Mouse (Mus musculus): ENCODE results near the gene Arl5a. TPM values are rescaled to one million over a fixed set of nuclear protein-coding genes. Genes with fewer than 3 reads are reported as not detected.
A peak's percentile ranks its signal among the peaks of the same experiment; 100 is the strongest.

Gene Arl5a
- 10 to 100 TPM; 63.0 to 64.2 TPM for total RNA-seq (2021)

DNA sequence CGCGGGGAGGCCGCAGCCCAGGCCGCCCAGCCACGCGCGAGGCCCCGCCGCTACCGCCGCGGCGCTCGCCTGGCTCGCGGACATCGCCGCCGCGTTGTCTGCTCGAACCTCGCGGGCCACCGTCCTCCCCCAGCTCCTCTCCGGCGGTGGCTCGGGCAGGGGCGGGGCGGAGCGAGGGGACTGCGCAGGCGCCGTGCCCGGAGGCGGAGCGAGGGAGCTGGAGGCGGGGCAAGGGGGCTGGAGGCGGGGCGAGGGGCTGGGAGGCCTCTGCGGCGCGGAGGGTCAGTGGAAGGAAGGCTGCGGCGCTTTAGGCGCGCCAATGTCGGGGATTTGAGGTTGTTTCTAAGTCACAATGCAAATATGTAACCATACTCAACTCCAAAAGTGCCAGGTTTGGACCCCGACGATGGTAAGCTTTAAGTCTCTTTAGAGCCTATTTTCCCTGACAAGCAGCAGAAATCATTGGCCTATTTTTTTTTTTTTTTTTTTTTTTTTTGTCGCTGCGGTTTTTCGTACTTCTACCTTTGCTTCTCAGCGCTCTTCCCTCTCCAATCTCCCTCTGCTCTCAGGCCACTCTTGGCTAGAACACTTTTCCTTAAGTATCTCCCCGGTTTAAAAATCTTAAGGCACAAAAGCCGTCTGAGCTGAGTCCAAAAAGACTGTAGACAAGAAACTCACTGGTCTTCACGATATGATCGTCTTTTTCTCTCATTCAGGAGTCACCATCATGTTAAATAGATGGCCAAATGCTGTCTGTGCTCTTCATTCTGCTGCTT, at the start of gene Arl5a:
Arl5a (minus strand) TSS at position 155 of the 776 bp plus-strand sequence.
- DNase-seq (ENCODE audit: low spot score in 2 of 2): peak; percentile 95
- intact Hi-C loops (cut with DNase I): loop anchor here (5.0 kb wide), 1 partner anchor 167 kb away; no protein-coding TSS in a partner anchor

DNA sequence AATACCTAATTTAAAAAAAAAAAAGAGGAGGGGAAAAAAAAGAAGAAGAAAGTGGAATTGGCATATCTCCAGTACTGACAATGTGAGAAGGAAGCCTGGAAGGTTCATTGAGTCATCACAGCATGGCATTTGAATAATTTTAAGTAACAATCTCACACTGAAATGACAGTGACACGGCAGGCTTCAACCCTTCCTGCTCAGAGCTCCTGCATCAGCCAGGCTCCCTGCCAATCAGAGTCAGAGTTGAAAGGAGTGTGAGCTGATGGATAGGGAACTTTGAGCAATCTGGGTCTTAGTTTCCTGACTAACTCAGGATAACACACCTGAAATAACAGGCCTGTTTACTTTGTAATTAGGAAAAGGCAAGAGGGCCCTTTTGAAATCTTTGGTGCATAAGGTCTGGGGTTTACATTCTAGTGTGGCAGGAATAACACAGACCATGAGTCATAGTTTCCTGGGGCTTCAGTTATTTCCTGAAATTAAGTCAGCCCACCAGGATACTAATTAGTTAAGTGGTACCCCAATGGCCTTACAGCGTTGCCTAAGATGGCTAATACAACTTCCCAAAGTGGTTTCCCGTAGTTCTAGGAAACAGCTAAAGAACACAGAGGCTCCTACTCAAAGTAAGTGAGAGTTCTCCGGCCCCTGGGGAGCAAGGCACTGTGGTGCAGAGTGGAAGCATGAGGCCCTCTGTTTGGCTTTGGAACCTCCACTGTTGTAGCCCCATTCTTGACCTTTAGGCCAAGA, 47.0 kb upstream of the Arl5a start:
- no peak for DNase-seq (ENCODE audit: low spot score in 2 of 2)
- intact Hi-C loops (cut with DNase I): no loop called here

DNA sequence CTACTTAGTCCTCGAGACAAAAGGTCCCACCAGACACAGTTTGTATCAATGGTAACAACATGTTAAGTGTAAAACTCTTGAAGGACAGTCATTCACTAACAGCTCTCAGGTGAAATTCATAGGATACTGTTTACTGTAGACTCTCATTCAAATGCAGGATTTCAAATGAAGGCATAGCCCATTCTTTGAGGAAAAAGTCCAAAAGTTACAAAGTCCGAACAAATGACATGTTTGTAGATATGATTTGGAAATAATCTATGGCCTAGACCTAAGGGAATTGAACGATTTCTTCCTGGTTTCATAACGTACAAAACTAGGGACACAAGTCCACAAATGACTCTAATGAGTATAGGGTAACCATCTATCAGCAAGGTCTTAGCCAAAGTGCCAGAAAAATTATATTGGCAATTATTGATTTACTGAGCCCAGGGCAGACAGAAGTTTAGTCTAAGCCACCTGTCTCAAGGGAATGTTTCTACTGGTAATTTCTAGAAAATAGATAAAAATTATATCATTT, 45.4 kb upstream of the Arl5a start:
- intact Hi-C loops (cut with DNase I): no loop called here
- no peak for DNase-seq (ENCODE audit: low spot score in 2 of 2)

DNA sequence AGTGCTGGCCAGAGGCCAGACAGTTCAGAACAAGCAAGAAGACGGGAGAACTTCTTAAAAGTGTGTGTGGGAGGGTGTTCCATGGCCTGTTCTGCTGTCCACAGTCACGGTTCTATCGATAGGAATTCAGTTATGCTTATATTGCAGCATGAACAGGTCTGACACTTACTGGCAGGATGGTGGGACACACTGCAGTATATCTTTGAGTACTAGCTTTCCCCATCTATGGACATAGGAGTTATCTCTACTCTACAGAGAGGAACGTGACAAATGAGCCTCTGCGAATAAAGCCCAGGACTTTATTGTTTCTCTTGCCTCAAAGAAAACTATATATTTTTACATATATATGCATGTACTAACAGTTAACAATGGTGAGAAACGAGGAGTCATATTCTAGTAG, 42.9 kb upstream of the Arl5a start:
- no peak for DNase-seq (ENCODE audit: low spot score in 2 of 2)
- intact Hi-C loops (cut with DNase I): no loop called here

DNA sequence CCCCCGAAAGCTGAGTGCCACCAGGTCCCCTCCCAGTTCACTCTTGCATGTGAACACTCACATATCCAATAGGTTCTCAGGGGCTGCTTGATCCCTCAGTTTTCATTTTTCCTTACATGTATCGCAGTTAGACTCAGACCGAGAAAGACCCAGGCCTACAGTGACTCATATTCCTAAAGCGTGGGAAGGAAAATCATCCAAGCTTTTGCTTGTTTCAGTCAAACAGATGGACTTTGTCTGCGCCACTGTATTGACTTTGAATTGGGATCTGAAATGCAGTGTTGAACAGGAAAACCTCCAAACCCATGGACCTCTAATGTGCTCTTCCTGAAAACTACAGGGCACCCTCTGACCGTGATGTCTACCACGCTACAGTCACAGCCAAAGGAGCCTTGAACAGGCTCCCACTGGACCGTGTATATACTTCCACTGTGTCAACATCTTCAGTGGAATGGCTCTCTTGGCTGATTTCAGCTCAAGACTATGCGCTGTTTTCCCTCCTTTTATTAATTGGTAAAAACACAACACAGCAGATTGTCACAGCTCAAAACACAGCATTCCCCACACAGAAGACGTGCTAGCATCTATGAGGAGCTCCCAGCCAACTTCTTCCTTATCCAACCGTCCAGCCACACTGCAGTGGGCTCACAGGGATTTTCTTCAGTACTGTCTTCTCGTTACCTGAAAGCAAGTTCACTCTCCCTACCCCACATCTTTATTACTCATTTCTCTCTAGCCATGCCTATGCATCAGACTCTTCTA, 36.7 kb upstream of the Arl5a start:
- intact Hi-C loops (cut with DNase I): no loop called here
- peak; percentile 13 to 65 for DNase-seq (ENCODE audit: low spot score in 2 of 2)

DNA sequence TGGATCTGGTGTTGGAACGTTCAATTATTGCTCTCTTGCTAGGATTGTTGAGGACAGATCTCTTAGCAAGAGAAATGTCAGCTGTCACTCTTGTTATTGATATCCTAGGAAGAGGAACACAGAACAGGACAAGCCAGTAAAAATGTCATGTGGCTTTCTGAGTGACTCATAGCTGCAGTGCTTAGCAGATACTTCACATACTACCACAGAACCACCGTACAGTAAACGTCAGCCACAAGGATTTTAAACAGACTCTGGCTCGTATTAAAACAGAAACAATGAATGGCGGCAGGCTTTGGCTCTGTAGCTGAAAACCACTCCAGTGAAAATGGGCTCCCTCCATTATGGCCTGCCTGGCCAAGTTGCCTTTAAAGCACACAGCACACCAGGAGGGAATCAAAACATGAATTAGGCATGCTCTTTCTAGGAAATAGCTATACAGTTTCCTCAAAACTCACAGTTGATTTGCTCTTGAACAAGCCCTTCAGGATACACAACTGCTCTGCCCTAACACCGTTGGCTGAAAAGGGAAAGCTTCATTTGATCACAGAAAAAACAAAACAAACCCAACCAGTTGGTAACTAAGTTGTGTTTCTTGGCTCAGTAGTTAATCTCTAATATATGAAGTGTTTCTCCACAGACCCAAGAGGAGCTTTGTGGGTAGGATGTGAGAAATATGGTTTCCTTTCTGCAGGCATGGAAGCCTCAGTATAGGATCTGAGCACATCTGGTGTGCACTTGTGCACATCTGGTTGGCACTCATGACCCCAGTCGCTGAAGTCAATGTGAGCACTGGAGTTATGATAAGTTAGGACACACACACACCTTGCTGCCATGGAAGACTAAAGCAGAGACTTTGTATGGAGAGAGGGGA, 31.1 kb upstream of the Arl5a start:
- no peak for DNase-seq (ENCODE audit: low spot score in 2 of 2)
- intact Hi-C loops (cut with DNase I): no loop called here

DNA sequence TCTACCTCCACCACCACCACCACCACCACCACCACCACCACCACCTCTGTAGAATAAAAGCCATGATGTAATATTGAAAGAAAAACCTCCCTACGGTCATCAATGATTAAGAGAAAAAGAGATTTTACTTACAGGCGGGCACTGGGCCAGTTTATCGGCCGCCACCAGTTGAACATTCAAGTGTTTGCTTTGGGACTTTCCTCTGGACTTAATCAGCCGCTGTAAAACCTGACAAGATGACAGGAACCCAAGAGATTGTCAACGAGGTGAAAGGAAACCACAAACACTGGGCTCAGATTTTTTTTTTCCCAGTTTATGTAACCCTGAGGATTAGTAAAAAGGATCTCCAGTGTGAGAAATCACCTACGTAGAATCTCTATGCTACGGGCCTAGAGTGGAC, 25.1 kb upstream of the Arl5a start:
- no peak for DNase-seq (ENCODE audit: low spot score in 2 of 2)
- intact Hi-C loops (cut with DNase I): no loop called here

DNA sequence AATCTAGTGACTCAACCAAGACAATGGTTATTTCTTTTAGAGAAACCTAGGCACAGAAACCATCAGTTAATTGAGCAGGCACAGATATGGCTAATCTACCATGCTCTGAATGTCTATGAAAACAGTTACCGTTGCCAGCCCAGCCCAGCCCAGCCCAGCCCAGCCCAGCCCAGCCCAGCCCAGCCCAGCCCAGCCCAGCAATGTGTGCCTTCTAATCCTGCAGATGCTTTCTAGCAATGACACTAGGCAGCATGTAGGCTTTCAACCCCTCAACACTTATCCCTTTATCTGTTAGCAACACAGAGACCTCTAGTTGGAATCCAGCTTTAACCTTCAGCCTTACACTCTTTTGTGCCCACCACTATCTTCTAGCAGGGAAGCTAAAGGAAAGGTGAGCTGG, 24.2 kb upstream of the Arl5a start:
- DNase-seq (ENCODE audit: low spot score in 2 of 2): no peak
- intact Hi-C loops (cut with DNase I): no loop called here

DNA sequence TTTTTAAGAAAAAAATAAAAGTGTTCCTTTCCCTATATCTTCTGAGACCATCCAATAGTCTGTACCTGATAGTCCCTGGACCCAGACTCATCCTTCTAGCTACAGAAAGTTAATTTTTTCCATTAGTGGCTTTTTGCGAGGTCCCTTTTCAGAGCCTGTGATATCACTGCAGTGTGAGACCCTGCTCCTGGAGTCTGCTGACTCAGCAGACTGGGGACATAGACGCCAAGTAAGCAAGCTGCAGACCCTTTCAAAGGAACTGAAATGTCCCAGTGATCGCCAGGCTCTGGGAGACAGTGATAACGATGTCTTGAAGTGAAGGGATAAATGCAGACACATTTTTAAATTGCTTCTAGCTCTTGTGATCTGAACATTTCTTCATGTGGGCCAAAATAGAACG, 21.9 kb upstream of the Arl5a start:
- intact Hi-C loops (cut with DNase I): no loop called here
- DNase-seq (ENCODE audit: low spot score in 2 of 2): no peak

DNA sequence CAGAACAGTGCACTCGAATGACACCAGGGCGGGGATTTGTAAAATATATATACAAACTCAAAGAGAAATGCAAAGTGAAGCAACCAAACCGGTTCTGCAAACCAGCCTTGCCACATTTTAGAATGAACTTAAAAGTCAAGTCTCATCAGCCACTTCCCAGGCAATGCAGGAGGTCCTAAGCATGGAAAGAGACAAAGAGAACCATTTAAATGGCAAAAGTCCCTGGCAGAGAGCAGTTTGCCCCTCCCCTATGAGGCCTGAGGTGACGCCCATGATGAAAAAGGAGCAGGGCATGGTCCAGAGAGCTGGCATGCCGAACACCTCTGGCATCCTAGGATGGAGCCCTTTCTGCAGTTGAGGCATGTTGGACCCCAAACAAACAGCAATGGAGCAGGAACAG, 17.4 kb upstream of the Arl5a start:
- intact Hi-C loops (cut with DNase I): no loop called here
- DNase-seq (ENCODE audit: low spot score in 2 of 2): no peak

DNA sequence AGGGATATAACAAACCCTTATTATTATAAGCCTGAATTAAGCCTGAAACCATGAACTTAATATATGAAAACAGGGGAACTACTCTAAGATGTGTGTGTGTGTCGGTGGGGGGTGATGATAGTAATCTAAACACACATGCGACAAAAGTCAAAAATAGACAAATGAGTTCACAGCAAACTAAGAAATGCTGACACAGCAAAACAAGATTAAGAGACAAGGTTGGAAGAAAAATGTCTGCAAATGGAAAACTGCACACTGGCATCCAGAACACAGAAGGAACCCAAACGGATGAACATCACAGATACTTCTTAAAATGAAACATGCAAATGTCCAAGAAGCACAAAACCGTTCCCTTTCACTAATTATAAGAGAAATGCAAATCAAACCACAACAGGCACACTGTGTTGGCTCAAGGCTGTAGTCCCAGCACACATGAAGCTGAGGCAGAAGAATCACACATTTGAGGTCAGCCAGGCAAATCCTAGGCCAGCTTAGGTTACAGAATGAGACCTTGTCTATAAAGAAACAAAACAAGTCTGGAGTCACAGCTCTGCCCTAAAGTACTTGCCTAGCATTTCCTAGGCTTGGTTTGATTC, 15.8 kb upstream of the Arl5a start:
- intact Hi-C loops (cut with DNase I): no loop called here
- DNase-seq (ENCODE audit: low spot score in 2 of 2): no peak

DNA sequence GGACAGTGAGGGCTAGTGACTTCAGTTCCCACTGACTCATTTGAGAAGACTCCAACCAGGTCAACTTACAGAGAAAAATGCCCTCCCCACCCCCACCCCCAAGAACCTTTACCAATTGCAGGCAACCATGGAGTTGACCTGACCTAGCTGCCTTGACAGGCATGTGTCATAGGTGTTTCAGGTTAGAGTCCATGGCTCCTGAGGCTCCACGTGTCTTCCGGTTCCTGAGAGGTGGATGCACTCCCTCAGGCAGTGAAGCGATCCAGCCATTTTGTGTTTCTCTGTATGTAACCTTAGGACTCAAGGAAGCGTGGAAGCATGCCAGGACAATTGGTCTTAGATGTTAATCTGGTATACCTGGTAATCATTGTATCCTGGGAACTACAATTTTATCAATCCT, 13.7 kb upstream of the Arl5a start:
- DNase-seq (ENCODE audit: low spot score in 2 of 2): no peak
- intact Hi-C loops (cut with DNase I): no loop called here

DNA sequence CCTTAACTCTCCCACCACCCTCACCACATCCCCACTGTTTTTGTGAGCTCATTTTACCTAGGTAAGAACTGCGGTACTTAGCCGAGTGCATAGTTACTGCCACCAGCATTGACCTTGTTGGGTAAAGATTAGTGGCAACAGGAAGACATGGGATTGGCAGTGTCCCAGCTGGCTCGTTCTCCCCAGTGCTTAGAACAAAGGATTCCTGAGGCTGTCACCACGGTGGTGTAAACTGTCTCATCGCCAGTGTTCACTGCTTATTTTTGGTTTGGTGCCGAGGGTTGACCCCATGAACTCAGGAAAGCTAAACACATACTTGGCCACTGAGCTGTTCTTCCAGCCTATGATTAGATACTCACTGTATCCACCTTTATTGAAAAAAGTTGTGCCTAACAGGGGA, 13.3 kb upstream of the Arl5a start:
- no peak for DNase-seq (ENCODE audit: low spot score in 2 of 2)
- intact Hi-C loops (cut with DNase I): no loop called here

DNA sequence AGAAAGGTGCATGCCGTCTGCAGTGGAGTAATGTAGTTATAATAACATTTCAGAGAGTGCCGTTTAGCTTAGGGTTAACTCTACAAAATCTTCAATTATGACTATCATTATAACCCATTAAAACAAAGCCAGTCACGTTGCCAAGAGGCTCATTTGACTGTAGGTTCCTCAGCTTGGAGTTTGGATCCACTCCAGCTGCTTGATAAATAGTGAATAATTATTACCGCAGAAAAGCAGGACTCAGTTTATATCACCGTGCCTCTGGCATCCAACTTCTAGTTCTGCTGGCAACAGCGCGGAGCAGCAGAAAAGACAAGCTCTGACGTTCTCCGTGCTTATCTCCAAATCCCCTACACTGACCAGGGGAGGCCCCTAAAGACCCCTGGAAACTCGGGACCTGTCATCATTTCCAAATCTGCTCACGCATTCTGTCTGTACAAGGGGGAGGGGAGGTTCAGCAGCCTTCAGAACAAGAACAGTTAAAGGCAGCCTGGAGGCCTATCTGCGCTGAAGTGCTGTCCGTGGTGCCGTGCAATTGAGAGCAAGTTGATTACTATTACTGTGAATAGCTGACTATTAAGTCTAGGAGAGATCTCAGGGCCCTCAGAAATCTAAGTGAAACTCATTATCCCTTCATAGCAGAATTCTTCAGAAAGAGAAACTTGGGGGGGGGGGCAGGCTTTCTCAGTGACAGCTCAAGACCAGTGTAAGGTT, 11.4 kb upstream of the Arl5a start:
- DNase-seq (ENCODE audit: low spot score in 2 of 2): no peak
- intact Hi-C loops (cut with DNase I): no loop called here

DNA sequence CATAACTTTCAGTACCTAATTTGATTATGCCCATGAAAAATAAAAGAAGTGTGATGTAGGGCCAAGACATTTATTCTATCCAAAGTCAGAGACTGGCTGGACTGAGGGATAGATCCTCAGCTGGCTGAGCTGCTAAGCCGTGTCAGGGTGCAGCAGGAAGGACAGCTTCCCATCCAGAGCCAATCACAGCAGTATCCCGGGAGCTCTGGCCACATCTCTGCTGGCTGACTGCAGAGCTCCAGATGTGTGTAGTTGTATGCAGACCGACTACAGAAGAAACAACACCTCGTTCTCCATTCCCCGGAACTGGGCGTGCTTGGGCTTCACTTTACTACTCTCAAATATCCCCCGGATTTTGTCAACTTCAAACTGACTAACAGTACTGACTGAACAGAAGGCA, 8.7 kb upstream of the Arl5a start:
- no peak for DNase-seq (ENCODE audit: low spot score in 2 of 2)
- intact Hi-C loops (cut with DNase I): no loop called here

DNA sequence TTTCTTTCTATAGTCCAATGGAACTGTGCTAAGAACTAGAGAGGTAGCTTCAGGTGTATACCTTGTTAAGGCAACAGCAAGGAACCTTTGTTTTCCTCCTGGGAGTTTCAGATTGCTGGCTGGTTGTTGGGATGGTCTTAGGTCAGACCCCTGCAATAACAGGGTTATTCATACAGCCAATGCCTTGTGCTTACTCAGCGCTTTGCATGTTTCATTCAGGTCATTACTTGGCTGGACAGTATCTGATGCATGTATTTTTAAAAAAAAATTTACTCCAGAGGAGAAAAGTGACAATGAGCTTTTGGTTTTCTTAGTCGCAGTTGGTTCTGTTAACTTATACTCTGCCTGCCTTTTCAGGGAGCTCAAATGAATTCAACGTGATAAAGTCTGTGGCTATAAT, 2.7 kb upstream of the Arl5a start:
- intact Hi-C loops (cut with DNase I): no loop called here

DNA sequence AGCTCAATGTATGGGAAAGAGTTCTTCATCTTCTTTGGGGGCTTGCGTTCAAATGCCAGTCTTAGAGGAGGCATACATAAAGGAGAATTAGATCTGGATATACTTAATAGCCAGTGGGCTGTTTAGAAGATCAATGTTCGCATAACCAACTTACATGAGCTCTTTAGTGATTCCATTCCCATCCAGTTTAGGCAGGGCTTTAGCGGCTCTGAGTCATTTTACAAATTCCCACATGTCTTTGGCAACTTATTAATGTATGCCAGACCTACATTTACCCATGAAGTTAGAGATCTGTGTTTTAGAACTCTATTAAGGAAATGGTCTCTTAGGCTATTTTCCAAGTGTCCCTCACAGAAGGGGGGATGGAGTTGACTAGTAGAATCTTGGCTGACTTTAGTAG, 1.3 kb upstream of the Arl5a start:
- intact Hi-C loops (cut with DNase I): no loop called here
- DNase-seq (ENCODE audit: low spot score in 2 of 2): no peak

More for the DNA sequence above, 2.7 kb upstream of the Arl5a start:
- no peak for DNase-seq (ENCODE audit: low spot score in 2 of 2)

DNA sequence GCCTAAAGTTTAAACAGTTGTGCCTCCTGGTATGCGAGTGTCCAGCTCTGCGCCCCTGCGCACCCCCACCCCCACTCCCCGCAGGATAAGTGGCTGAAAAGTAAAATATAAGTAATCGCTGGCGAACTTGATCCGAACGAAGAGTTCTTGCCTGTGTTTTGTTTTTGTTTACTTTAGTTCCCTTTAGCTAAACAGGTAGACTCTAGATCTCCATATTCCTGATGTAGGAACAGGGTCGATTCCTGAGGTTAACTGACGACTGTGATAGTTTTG, 758 bp upstream of the Arl5a start:
- DNase-seq (ENCODE audit: low spot score in 2 of 2): no peak
- intact Hi-C loops (cut with DNase I): no loop called here
